Mouse (Mus musculus): Measurements from ENCODE around the gene Hist1h2bk. TPM values are rescaled to one million over a fixed set of nuclear protein-coding genes. Genes with fewer than 3 reads are reported as not detected.

The Hist1h2bk gene
- polyA plus RNA-seq (2012; rRNA removed; ENCODE audit: low replicate concordance): 2.3 and 12.2 TPM in 2 replicates

GRCm38 (mm10) chr13:22035267-22036148 lies at the start of gene Hist1h2bk, which contains the start of gene Hist1h2ah:
Gene Hist1h2bk (plus strand): TSS chr13:22035870.
Gene Hist1h2ah (minus strand): TSS chr13:22035568.

GRCm38 (mm10) chr13:22009642-22010041 lies 26.0 kb upstream of the Hist1h2bk start, which contains the start of gene Prss16:
Gene Prss16 (minus strand): TSS chr13:22009742.

GRCm38 (mm10) chr13:22041142-22041536 lies 5.5 kb downstream of the Hist1h2bk start, which contains the start of gene Hist1h4i:
Gene Hist1h4i (minus strand): TSS chr13:22041362.

GRCm38 (mm10) chr13:22042568-22043502 lies 7.2 kb downstream of the Hist1h2bk start, which contains the start of the genes Hist1h2ag and Hist1h2bj:
Gene Hist1h2ag (minus strand): TSS chr13:22042944.
Gene Hist1h2bj (plus strand): TSS chr13:22043214.

GRCm38 (mm10) chr13:22084140-22084539 lies 48.5 kb downstream of the Hist1h2bk start, which contains the start of gene Vmn1r188:
Gene Vmn1r188 (plus strand): TSS chr13:22084440.

Other genes with a start within 250 kb of the Hist1h2bk start
- 1.2 and 8.9 TPM in 2 replicates for gene Hist1h2an, start 248.7 kb upstream of the Hist1h2bk start, polyA plus RNA-seq (2012; rRNA removed; ENCODE audit: low replicate concordance)
- gene Hist1h2bp, start 248.4 kb upstream of the Hist1h2bk start, polyA plus RNA-seq (2012; rRNA removed; ENCODE audit: low replicate concordance): 1.2 and 1.7 TPM in 2 replicates
- gene Hist1h2bq, start 225.7 kb upstream of the Hist1h2bk start, polyA plus RNA-seq (2012; rRNA removed; ENCODE audit: low replicate concordance): 7.2 and 42.8 TPM in 2 replicates
- not detected in 2 replicates for gene Hist1h2ao, start 225.4 kb upstream of the Hist1h2bk start, polyA plus RNA-seq (2012; rRNA removed; ENCODE audit: low replicate concordance)
- not detected in 2 replicates for gene Hist1h4m, start 224.1 kb upstream of the Hist1h2bk start, polyA plus RNA-seq (2012; rRNA removed; ENCODE audit: low replicate concordance)
- gene Hist1h4n, start 203.7 kb upstream of the Hist1h2bk start, polyA plus RNA-seq (2012; rRNA removed; ENCODE audit: low replicate concordance): 8.8 and 27.8 TPM in 2 replicates
- 10.9 and 185 TPM in 2 replicates for gene Hist1h2ap, start 202.4 kb upstream of the Hist1h2bk start, polyA plus RNA-seq (2012; rRNA removed; ENCODE audit: low replicate concordance)
- gene Hist1h2br, start 202.1 kb upstream of the Hist1h2bk start, polyA plus RNA-seq (2012; rRNA removed; ENCODE audit: low replicate concordance): 2.6 and 36.8 TPM in 2 replicates
- 0.59 and 3.6 TPM in 2 replicates for gene Zfp184, start 90.8 kb upstream of the Hist1h2bk start, polyA plus RNA-seq (2012; rRNA removed; ENCODE audit: low replicate concordance)
- not detected in 2 replicates for gene Pom121l2, start 54.7 kb upstream of the Hist1h2bk start, polyA plus RNA-seq (2012; rRNA removed; ENCODE audit: low replicate concordance)
- gene Prss16, start 26.1 kb upstream of the Hist1h2bk start, polyA plus RNA-seq (2012; rRNA removed; ENCODE audit: low replicate concordance): 1.0 TPM in 1 of 2 replicates, not detected in the other
- 0.80 and 14.4 TPM in 2 replicates for gene Hist1h2ah, start 302 bp upstream of the Hist1h2bk start, polyA plus RNA-seq (2012; rRNA removed; ENCODE audit: low replicate concordance)
- 11.9 and 12.9 TPM in 2 replicates for gene Hist1h4i, start 5.5 kb downstream of the Hist1h2bk start, polyA plus RNA-seq (2012; rRNA removed; ENCODE audit: low replicate concordance)
- 3.7 TPM in 1 of 2 replicates, not detected in the other for gene Hist1h2ag, start 7.1 kb downstream of the Hist1h2bk start, polyA plus RNA-seq (2012; rRNA removed; ENCODE audit: low replicate concordance)
- 4.6 and 8.5 TPM in 2 replicates for gene Hist1h2bj, start 7.3 kb downstream of the Hist1h2bk start, polyA plus RNA-seq (2012; rRNA removed; ENCODE audit: low replicate concordance)
- not detected in 2 replicates for gene Vmn1r188, start 48.6 kb downstream of the Hist1h2bk start, polyA plus RNA-seq (2012; rRNA removed; ENCODE audit: low replicate concordance)
- gene Vmn1r189, start 70.0 kb downstream of the Hist1h2bk start, polyA plus RNA-seq (2012; rRNA removed; ENCODE audit: low replicate concordance): not detected in 2 replicates
- gene Vmn1r191, start 148.1 kb downstream of the Hist1h2bk start, polyA plus RNA-seq (2012; rRNA removed; ENCODE audit: low replicate concordance): not detected in 2 replicates
- not detected in 2 replicates for gene Vmn1r192, start 155.3 kb downstream of the Hist1h2bk start, polyA plus RNA-seq (2012; rRNA removed; ENCODE audit: low replicate concordance)
- gene Vmn1r193, start 187.3 kb downstream of the Hist1h2bk start, polyA plus RNA-seq (2012; rRNA removed; ENCODE audit: low replicate concordance): not detected in 2 replicates
- not detected in 2 replicates for gene Vmn1r194, start 208.3 kb downstream of the Hist1h2bk start, polyA plus RNA-seq (2012; rRNA removed; ENCODE audit: low replicate concordance)
- not detected in 2 replicates for gene Vmn1r195, start 234.7 kb downstream of the Hist1h2bk start, polyA plus RNA-seq (2012; rRNA removed; ENCODE audit: low replicate concordance)